Mouse (Mus musculus): ENCODE data around the gene Fuca1.

Fuca1 gene

DNA sequence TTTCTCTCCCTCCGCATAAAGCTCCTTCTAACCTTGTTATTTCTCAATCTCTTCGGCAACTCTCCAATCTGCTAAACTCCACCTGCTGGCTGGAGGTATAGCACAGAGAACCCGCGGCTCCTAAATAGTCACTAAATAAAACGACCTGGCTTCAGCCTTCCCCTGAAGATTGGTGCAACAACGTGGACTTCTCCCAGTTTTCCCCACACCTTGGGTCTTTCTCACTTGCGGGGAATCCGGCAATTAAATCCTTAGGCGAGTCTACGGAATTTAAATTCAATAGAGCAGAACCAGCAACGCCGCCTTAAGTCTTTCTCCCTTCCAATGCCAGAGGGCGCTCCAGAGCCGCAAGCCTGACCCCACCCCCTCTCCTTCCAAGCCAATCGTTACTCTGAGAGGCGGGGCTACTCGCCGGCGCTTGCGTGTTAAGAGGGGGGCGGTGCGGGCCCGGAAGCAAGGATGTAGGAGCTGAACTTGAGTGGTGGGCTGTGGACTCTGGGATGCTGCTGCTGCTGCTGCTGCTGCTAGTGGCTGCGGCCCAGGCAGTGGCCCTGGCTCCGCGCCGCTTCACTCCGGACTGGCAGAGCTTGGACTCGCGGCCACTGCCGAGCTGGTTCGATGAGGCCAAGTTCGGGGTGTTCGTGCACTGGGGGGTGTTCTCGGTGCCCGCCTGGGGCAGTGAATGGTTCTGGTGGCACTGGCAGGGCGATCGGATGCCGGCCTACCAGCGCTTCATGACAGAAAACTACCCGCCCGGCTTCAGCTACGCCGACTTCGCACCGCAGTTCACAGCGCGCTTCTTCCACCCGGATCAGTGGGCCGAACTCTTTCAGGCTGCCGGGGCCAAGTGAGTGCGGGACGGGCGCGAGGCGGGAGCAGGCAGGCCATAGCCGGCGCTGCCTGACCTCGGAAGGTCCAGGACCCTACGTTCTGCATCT lies at the start of gene Fuca1:
Fuca1 (plus strand) TSS at position 432 of the 938 bp plus-strand sequence.
- peak; percentile 98 to 99 for DNase-seq

DNA sequence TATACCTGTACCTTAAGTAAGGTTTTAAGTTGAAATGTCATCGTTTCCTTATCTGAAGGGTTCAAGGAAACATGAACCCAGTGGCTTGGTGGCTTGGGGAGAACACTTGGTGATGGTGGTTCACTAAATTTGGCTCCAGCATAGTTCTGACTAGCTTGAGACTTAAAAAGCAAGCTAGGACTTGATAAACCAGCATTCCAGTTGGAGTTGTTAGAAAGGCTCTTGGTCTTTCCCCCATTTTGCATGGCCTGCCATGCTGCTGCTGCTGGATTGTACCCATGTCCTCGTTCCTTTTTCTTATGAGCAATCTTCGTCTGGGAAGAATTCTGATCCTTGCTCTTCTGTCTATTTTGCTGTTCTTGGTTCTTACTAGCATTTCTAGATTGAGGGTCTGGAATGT lies 48.5 kb upstream of the Fuca1 start:
- no peak for DNase-seq

DNA sequence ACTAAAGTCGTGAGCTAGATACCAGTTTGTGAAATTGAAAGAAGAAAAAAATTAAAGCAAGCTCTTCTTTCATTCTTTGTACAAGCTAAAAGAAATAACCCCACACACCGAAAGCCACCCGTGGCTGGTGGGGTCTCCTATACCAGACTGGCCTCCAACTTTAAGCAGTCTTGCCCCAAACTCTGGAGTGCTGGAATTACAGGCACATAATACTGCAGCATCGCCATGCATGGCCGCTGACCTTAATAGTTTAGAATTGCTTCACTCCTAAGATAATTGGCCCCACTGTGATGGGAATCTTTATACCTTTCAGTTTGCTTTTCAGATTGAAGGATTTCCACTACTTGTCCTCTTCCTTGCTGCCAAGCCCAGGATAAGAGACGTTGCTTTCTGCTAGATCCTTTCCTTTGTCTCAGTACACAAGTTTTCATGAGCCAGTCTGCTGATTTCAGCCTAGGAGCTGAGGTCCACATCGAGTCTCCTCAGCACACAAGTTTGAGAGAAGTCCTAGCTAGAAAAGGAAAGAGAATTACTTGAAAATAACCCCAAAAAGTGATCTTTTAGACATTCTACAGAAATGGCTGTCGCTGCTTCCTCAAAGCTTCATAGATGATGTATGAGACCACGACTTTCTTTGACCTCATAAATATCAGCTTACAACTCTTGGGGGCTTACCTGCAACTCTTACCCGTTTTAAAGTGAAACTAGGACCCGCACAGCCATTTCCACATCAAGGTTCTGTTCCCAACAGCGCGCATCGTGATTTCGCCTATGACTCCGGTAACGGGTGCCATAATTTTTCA lies 47.7 kb upstream of the Fuca1 start:
- DNase-seq: peak; percentile 19 to 29

DNA sequence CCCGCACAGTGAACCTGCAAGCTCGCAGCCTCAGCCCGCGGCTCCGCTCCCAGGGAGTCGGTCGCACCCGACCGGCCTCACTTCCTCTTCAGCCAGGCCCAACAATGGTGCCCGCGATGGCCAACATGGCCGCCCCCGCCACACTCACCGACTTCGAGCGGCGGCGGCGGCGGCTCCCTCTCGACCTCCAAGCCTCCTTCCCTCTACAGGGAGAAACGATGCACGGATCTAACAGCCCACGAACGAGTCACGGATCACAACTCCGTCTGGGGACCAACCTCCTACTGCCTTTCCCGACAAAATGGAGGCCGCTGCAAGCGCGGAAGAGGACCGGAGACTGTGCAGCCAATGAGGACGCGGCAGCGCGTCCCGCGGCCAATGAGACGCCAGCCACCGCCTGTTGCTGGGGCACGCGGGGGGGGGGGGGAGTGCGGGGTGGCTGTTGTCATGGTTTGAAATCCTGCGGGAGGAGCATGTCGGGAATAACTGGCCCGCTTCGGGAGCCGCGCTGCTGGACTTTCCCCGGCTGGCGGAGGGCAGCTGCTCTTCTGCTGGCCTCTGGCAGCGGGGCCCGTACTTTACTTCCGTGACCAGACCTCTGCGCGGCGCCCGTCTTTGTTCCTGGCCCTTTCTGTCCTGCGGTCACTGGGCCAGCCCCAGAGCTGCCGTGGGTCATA lies 46.9 kb upstream of the Fuca1 start, which contains the start of gene Pnrc2:
Pnrc2 (minus strand) TSS at position 325 of the 677 bp plus-strand sequence.
- DNase-seq: peak; percentile 89 to 92

DNA sequence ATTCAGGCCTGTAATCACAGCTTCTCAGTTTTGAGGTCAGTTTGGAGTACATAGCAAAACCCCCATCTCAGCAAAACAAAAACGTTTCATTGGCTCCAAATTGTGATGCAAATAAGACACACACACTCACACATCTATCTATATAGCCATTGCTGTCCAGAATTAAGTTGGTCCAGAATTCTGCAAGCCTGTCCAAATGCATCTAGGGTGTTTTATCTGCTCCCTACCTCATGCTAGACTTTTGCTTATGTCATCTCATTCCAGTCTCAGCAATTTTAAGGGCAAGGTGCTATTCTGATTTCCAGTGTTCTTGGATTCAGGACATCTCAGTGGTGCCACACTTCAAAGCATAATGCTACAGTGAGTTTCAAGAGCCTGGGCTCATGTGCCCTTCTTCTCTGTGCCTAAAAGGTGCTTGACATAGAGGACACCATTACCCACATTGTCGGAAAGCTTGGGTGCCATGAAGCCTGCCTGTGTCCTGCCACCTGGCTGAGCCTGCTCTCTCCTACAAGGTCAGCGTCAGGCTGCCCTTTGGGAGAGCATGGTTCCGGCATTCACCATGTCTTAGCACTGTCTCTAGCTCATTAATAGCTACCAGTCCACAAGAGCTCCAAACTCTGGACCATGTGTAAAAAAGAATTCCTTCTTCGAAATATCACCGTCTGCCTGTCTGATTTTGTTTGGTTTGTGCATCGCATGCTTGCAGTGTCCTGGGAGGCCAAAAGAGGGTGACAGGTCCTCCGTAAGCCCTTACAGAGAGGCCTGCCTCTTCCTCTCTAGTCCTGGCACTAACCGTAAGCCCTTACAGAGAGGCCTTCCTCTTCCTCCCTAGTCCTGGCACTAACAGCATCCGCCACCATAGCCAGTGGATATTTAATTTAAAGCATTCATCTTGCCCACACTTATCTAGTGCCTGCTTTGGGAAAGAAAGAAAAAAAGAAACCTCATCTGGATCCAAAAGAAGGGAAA lies 45.7 kb upstream of the Fuca1 start:
- peak; percentile 31 to 37 for DNase-seq

DNA sequence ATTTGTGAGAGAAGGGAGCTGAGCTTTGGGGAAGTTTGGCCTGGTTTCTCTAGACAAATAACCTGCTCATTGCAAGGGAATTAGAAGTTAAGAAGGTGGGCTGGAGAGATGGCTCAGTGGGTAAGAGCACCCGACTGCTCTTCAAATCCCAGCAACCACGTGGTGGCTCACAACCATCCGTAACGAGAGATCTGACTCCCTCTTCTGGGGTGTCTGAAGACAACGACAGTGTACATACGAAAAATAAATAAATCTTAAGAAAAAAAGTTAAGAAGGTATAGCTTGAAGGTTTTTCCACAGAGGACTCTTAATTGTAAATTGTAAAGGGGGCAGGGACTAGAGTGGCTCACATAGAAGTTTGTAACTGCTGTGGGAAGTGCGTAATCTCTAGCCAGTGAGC lies 45.0 kb upstream of the Fuca1 start:
- peak; percentile 50 to 54 for DNase-seq

DNA sequence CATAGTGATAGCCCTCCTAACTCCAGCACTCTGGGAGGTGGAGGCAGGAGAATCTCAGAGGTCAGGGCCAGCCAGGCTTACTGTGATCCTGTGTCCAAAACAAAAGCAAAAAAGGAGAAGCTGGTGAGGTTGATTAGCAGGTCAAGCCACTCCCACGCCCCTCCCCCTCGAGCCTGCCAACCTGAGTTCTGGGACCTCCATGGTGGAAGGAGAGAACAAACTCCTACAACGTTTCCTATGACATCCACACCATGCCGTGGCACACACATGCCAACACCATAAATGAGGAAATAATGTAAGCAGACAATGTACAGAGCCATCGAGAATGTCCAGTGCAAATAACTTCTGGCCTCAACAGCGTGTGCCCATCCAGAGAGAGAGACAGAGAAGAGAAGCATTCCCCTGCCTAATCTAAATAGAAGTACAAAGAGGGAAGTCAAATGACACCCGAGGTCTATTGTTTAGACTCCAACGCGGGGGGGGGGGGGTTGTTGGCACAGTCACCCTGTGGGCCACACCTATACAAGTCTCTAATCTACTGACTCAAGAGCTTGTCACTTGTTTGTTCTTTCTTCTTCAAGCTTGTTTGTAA lies 44.4 kb upstream of the Fuca1 start:
- peak; percentile 87 to 88 for DNase-seq

DNA sequence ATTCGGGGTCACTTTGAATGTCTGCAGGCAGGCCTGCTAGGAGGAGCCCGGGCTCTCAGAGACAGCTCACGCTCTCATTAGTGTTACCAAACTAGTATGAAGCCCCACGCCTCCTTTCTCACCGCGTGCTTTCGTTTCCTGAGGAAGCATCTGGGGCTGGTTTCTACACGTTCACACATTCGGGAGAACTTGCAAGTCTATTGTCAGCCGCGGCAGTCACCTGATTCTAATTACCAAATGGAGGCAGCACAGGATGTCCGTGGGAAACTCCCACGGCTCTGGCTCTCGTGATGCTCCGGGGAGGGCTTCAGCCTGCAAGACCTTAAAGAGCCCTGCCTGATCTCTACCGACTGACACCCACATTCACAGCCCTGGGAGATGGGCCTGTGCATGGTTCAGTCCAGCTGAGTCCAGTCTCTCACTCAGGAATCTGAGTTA lies 43.9 kb upstream of the Fuca1 start:
- peak; percentile 88 to 91 for DNase-seq

DNA sequence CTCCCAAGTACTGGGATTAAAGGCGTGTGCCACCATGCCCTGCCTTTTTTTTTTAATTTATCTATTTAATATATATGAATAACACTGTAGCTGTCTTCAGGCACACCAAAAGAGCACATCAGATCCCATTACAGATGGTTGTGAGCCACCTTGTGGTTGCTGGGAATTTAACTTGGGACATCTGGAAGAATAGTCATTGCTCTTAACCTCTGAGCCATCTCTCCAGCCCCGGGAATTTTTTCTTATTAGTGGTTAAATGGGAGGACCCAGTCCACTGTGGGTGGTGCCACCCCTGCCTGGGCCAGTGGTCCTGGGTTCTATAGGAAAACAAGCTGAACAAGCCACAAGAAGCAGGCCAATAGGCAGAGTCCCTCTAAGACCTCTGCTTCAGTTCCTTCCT lies 42.8 kb upstream of the Fuca1 start:
- no peak for DNase-seq

DNA sequence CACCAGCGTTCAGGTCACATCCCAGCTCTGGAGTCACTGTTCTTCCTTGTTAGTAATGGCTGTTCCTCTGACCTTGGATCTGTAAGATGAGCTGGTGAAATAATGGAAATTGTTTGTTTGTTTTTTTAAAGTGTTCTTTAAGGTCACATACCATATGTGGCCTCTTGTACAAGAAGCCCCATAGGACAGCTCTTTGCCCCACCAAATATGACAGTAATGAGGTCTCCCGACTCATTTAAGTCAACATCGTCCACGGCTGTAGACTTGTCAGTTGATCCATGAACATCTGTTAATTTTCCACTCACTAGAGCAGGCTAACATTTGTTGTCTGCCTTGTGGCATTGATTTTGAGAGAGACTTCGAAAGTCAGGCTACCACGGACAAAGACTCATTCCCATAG lies 41.5 kb upstream of the Fuca1 start:
- no peak for DNase-seq

DNA sequence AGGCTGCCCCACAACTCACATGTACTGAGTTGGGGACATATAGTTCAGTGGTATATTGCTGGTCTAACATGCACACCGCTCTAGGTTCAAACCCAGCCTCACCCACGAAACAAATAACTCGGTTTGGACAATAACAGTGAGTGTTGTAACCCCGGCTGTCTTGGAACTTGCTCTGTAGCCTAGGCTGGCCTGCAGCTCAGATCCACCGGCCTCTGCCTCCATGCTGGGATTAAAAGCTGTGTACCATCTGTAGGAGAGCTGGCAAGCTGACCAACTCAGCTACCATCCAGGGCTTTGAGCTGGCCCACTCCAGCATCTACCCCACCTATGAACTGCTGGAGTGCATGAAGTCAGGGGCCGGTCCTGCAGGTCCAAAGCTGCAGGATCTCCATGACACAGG lies 40.5 kb upstream of the Fuca1 start:
- no peak for DNase-seq

DNA sequence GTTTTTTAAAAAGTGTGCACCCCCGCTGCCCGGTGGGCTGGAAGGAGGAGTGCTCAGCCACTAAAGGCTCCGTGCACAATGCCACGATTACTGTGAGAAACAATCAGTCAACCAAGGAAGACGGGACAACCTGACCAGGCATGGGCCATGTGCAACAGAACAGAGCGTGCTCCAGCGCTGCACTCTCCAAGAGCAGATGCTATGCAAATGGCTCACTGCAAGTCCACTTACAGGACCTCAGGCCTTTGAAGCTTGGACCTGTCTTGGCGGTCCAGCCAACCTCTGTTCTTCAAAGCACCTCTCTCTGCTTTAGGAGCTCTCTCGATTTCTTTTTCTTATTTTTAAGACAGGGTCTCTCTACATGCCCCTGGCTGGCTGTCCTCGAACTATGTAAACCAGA lies 40.0 kb upstream of the Fuca1 start:
- no peak for DNase-seq

DNA sequence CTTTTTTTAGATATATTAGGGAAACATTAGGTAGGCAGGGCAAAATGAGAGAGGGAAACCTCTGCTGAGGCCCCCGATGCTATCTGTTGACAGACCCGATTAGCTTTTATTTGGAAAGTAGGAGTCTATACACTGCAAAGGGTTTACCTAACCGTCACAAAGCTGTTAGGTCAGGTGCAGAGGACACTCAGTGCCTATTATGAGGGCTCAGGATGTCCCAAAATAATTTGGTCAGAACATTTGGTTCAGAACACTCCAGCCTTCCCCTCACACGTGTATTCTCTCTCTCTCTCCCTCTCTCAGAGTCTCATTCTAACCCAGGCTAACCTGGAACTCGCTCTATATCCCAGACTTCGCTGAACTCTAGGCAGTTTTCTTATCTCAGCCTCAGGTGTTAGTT lies 38.5 kb upstream of the Fuca1 start:
- no peak for DNase-seq

DNA sequence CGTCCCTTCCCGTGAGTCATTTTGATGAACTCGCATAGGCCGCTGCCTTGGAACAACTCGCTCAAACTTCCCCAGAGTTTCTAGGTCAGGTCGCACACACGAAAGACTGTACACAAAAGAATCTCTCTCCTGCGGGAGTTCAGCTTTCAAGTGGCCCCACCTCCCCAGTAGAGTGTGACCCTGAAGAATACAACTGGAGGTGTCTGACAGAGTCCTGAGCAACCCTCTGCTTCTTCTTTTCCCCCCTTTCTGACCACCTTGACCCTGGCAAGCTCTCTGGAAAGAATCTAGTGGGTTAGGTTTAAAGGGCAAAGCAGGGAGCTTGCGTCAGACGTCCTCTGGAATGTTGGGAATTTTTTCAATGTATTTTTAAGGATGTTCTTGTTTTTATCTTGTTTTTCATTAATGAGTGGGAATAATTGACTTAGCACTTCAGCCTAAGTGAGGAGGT lies 37.1 kb upstream of the Fuca1 start:
- no peak for DNase-seq

DNA sequence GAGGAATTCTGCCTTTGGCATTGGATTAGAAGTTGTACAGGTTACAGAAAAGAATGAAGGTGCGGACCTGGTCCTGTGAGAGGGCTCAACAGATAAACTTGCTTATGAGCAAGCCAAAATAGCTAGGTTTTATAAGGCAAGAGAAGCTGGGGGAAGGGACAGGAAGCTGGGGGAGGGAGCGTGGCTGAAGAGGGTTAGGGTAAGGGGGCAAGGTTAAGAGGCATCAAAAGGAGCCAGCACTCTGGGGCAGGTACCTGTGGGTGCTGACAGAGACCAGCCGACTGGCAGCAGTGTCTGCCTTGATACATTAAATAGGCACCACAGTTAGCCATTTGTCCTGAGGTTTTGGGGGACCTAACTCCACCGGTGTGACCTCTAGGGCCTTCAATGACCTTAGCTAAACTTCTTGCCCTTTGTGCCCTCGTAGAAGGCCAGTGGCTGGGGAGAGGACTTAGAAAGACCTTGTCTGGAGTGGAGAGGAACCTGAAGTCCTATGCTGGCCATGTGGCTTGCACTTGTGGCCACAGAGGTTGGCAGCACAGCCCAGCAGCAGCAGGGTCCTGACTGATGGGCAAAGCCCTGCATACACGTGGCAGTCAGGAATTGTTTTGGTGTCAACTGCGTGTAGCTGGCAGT lies 36.5 kb upstream of the Fuca1 start:
- DNase-seq: no peak

DNA sequence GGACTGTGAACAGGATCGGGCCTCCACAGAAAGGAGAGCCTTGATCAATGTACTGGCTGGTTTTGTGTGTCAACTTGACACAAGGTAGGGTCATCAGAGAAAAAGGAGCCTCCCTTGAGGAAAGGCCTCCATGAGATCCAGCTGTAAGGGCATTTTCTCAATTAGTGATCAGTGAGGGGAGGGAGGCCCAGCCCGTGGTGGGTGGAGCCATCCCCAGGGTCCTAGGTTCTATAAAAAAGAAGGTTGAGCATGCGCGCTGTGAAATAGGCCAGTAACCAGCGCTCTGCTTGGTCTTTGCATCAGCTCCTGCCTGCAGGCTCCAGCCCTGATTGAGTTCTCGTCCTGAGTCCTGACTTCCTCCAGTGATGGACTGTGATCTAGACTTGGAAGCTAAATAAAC lies 36.0 kb upstream of the Fuca1 start:
- no peak for DNase-seq

DNA sequence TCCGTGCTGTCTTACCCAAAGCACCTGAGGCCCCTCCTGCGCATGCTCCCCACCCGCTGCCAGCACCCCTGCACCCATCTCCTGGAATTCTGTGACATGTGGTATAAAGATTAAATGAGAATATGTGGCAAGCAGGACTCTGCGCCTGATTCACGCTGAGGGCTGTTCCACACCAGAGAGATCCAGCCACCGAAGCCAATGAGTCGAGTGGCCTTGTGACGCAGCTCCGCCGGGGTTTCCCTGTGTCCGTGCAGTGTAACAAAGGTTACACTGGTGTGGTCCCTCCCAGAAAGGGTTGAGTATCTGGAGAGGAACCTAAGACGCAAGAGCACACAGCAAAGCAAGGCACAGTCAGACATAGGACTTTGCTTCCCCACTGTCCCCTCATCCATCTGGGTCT lies 34.9 kb upstream of the Fuca1 start:
- DNase-seq: no peak

DNA sequence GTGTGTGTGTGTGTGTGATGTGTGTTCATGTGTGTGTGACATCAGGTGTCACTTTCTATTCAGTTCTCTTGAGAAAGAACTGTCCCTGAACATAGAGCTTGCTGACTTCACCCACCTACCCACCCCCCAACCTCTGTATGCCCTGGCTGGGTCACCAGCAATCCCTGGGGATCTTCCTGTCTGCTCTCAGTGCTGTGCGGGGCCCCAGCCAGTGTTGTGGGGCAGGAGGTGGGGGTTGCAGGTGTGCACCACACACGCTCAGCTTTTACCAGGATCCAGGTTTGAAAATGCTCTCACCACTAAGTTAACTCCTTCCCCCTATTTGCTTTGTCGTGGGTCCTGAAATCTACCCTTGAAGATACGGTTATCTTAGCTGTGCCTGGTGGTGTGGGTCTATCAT lies 34.4 kb upstream of the Fuca1 start:
- no peak for DNase-seq

DNA sequence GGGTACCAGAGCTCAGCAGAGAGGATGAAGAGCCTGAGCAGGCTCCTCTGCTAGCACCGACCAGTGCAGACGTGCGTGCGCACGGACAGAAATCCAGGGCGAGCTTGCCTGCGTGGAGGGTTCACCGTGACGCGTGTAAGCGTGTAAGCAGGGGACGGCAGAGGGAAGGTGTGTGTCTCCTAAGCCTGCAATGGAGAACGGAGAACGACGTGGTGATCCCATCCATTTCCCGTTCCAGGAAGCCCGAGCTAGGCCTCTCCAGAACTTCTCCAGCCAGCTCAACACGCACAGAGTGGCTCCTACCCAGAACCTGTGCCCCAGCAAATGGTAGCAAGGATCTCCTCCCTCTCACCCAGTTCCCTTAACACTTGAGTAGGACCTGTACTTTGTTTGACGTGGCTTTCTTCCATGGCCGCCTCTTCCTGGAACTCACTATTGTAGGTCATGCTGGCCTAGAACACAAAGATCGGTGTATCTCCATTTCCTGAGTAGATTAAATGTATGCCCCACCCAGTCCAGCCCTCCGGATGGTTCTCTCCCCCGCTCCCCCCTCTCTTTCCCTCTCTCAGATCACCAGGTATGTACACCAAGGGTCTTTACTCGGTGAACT lies 32.0 kb upstream of the Fuca1 start:
- no peak for DNase-seq

DNA sequence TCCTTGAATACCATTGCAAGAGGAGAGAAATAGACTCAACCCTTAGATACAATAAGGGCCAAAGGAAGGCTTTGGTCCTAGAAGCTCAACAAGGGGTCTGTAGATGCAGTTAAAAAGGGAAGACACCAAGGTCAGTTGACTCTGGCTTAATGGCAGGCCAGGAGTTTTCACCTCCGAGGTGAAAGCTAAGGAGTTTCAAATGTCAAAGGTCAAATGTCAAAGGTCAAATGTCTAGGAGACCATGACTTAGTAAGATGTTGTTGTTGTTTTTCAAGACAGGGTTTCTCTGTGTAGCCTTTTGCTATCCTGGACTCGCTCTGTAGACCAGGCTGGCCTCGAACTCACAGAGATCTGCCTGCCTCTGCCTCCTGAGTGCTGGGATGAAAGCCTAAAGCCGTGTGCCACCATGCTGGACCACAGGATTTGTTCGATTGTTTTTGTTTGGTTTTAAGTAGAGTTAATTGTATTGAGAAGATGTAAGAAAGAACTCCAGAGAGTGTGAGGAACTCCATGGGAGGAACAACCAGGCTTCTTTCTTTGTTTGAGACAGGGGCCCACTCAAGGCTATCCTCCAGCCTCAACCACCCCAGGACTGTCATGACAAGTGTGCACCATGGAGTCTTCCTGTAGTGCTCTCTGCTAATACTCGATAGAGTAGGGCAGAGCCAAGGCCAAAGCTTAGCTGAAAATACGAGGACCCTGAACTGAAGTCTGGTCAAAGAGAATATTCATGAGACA lies 31.2 kb upstream of the Fuca1 start:
- DNase-seq: no peak

Measured in B cell, adult 2 months (primary cell).